Mouse (Mus musculus) kidney, embryonic 14.5 days (tissue): ENCODE measurements around the gene Hfe2. TPM values are rescaled to one million over a fixed set of nuclear protein-coding genes. Genes with fewer than 3 reads are reported as not detected.
A peak's percentile ranks its signal among the peaks of the same experiment; 100 is the strongest.

Source experiments
- ATAC-seq: fragments of 200-750 bp; cut with Nextera tagmentation; 2 replicates; pipeline ENCODE4 v1.8.0; 2017; ENCODE audit warnings: moderate number of reproducible peaks, mild to moderate bottlenecking, moderate TSS enrichment, moderate library complexity; ENCODE audit not compliant: low FRiP score, low TSS enrichment
- H3K27ac ChIP-seq: fragments of 300-500 bp; sonication (generic); 2 replicates; pipeline ENCODE4 v1.5.1; 2014; ENCODE audit warnings: low read depth, mild to moderate bottlenecking, low read length, moderate library complexity, mixed read lengths
- H3K27me3 ChIP-seq: fragments of 300-500 bp; sonication (generic); 2 replicates; pipeline ENCODE4 v1.6.1; 2014; ENCODE audit warnings: mild to moderate bottlenecking, low read length; ENCODE audit not compliant: control insufficient read depth, insufficient read depth
- H3K36me3 ChIP-seq: fragments of 300-500 bp; sonication (generic); 2 replicates; pipeline ENCODE4 v1.6.1; 2014; ENCODE audit warnings: low read length, mixed read lengths; ENCODE audit not compliant: control insufficient read depth, insufficient read depth
- H3K4me1 ChIP-seq: fragments of 300-500 bp; sonication (generic); 2 replicates; pipeline ENCODE4 v1.6.1; 2014; ENCODE audit warnings: low read length, mixed read lengths; ENCODE audit not compliant: control insufficient read depth, insufficient read depth
- H3K4me2 ChIP-seq: fragments of 300-500 bp; sonication (generic); replicated peaks from 2 replicates; pipeline ENCODE4 v1.6.1; 2014; ENCODE audit warnings: low read depth, mild to moderate bottlenecking, low read length
- H3K4me3 ChIP-seq: fragments of 300-500 bp; sonication (generic); 2 replicates; pipeline ENCODE4 v1.5.1; 2014; ENCODE audit warnings: mild to moderate bottlenecking, low read length
- H3K9ac ChIP-seq: fragments of 300-500 bp; sonication (generic); 2 replicates; pipeline ENCODE4 v1.6.1; 2014; ENCODE audit warnings: low read depth, mild to moderate bottlenecking, low read length, moderate library complexity
- H3K9me3 ChIP-seq: fragments of 300-500 bp; sonication (generic); 2 replicates; pipeline ENCODE4 v1.6.1; 2016; ENCODE audit warnings: low read length; ENCODE audit not compliant: control insufficient read depth
- WGBS: fragments of 180-500 bp; shearing (Covaris S2); extraction: QIAGEN DNeasy Blood & Tissue Kit; methylation state at CpG from one replicate; pipeline ENCODE4 v1.1.7; 2014; 5-methylcytosine and 5-hydroxymethylcytosine counted together
- polyA plus RNA-seq: library from polyadenylated mRNA; unstranded; fragments of >200 nt; fragmentation: Nextera tagmentation; extraction: Ambion mirVana; gene quantifications from 2 replicates; pipeline ENCODE4 v1.2.1, GENCODE M21; 2014

The Hfe2 gene
- polyA plus RNA-seq, 1 experiment from 2014 or later, result 0.20 TPM

DNA sequence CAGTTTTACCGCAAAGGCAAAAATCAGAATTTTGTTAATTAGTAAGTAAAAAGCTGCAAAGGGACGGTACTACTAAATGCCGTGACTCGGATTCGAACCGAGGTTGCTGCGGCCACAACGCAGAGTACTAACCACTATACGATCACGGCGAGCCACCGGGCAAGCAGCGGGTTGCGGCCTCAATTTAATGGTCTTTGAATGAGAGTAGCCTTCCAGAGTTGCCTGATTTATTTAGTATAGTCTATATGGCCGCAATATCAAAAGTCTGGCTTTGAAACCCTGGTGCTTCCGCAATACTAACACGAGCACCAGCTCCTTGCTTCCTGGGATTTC is 24.7 kb upstream of the Hfe2 start:
- Histone ChIP-seq H3K27ac (peak overlapping the region; percentile 84), H3K9me3 (no peaks in the 10 kb centered on the region), H3K4me2 (peak overlapping the region; percentile 59), H3K4me1 (peaks cover 3% of the 10 kb centered on the region; the same call in 1 of the 2 replicates), H3K9ac (peak overlapping the region; percentile 73), H3K4me3 (peak overlapping the region; percentile 81), H3K36me3 (no peaks in the 10 kb centered on the region), H3K27me3 (no peaks in the 10 kb centered on the region)
- under 1% methylated on average over 17 of the region's 17 CpGs for WGBS
- ATAC-seq, result peak; percentile 67

DNA sequence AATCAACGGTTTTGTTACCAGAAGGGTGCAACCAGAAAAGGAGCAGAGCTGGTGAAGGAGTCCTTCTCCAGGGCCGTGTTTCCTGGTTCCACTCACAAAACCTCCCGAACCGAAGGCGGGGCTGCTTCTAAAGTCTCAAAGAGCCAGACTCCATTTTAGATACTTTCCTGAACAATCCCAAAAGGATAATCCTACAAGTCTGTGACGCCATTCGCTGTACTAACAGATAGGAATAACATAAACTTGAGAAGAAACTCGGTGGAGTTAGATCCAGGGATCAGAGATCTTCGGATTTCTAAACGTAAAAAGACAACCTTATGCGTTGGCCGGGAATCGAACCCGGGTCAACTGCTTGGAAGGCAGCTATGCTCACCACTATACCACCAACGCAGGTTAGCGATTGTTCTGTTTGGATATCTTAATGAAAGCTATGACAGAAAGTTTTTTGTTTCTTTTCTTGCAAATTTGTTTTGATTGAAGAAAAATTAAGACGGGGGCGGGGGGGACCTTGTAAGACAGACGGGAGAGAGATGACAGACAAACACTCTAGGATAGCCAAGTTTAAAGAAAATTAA is 24.2 kb upstream of the Hfe2 start:
- Histone ChIP-seq H3K4me3 (peak overlapping the region; percentile 81), H3K36me3 (no peaks in the 10 kb centered on the region), H3K4me1 (peaks cover 3% of the 10 kb centered on the region; the same call in 1 of the 2 replicates), H3K27ac (peak overlapping the region; percentile 84), H3K9ac (peak overlapping the region; percentile 73), H3K4me2 (peak overlapping the region; percentile 62), H3K27me3 (no peaks in the 10 kb centered on the region), H3K9me3 (no peaks in the 10 kb centered on the region)
- under 1% methylated on average over 19 of the region's 19 CpGs for WGBS
- peak; percentile 76 for ATAC-seq

DNA sequence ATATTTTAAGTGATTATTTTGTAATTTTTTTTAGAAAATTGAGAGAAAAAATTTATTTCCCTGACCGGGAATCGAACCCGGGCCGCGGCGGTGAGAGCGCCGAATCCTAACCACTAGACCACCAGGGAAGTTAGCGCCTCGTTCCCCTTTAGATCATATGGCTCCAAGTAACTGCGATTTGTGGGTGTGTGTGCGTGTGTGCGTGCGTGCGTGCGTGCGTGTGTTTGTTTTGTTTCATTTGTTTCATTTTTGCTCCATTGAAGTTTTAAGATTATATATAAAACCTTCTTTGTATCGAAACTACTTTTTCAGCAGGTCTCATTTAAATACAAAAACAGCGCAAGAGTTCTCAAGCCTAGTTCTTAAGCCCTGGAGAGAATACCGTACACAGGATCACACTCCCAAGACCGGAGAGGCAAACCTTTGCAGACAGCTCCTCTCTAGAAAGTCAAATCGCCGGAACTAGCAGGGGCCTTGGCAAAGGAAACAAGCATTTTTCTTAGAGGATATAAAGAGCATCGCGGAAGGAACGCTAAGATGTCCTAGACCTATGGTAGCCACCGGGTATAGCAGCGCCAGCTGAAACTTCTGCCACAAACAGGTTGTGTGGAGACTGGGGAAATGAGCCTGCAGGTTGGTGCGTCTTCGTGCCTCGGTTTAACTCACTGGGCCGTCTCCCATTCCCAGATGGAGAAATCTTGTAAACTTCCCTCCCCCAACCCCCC is 23.4 kb upstream of the Hfe2 start:
- WGBS, result under 1% methylated on average over 32 of the region's 32 CpGs
- H3K9ac ChIP-seq, result peak overlapping the region; percentile 65
- H3K27me3 ChIP-seq, result no peaks in the 10 kb centered on the region
- H3K4me1 ChIP-seq, result peaks cover 3% of the 10 kb centered on the region; the same call in 1 of the 2 replicates
- no peaks in the 10 kb centered on the region for H3K36me3 ChIP-seq
- peak overlapping the region; percentile 92 for H3K4me2 ChIP-seq
- peak overlapping the region; percentile 81 for H3K4me3 ChIP-seq
- no peaks in the 10 kb centered on the region for H3K9me3 ChIP-seq
- H3K27ac ChIP-seq, result peak overlapping the region; percentile 84
- ATAC-seq, result peak; percentile 69

DNA sequence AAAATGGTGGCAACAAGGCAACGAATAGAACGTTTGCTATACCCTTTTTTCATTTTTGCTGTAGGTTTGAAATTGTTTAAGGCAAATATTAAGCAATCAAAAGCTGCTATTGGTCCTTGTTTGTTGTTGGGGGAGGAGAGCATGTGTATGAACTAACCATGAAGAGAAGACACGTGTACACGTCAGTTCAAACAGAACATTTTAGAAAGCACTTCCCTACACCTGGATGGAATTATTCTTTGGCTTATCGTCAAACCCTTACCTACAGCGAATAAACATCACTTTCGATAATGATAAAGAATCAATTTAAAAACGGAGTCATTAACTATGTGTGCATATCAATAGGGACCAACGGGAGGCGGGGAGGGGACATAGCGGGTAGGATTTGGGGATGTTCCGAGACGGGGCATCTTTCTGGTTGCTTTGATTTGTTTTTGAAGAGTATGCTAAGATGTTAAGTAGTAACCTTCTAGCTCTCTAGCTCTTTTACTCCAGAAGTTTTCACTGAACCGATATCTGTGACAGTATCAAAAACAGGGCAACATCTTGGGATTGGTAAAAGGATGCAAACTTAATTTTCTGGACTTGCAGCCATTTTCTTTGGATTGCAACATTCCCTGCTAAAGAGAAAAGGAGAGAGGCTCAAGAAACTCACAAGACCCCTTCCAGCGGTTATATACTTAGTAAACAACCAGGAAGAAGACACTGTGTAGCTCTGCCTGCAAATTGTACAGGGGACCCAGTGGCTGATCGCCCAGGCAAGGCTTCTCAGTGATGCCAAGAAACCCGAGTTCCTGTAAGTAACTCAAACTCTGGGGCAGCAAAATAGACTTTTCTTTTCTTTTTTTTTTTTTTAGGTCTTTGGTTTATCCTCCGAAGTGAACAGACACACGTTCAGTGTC is 22.5 kb upstream of the Hfe2 start:
- ATAC-seq, result no peak
- Histone ChIP-seq H3K9me3 (no peaks in the 10 kb centered on the region), H3K27ac (peak overlapping the region; percentile 48), H3K4me2 (peak overlapping the region; percentile 92), H3K27me3 (no peaks in the 10 kb centered on the region), H3K9ac (peak overlapping the region; percentile 65), H3K4me1 (peaks cover 3% of the 10 kb centered on the region; the same call in 1 of the 2 replicates), H3K4me3 (peak overlapping the region; percentile 81), H3K36me3 (no peaks in the 10 kb centered on the region)
- WGBS, result under 1% methylated on average over 19 of the region's 19 CpGs

DNA sequence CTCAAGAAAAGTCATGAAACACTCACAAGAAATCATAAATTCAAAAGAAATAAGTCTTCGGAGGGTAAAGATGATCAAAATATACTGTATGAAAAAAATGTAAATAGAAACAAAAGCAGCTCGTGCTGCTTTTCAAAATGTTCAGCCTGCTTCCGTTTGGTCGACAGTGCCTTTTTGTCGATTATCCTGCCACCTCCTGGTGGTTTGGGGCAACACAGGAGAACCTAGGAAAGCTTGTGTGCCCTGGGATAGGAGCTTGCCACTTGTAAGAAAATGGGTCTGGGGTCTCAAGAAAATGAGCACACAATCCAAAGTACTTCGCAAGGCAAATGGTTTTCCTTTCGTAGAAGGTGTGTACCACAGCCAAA is 21.9 kb upstream of the Hfe2 start:
- H3K27ac ChIP-seq, result no peak overlapping the region
- no peaks in the 10 kb centered on the region for H3K27me3 ChIP-seq
- peak overlapping the region; percentile 81 for H3K4me3 ChIP-seq
- peak overlapping the region; percentile 65; the same call in 1 of the 2 replicates for H3K9ac ChIP-seq
- WGBS, result 1% methylated on average over 7 of the region's 7 CpGs
- H3K4me1 ChIP-seq, result peaks cover 3% of the 10 kb centered on the region; the same call in 1 of the 2 replicates
- no peaks in the 10 kb centered on the region for H3K36me3 ChIP-seq
- ATAC-seq, result no peak
- peak overlapping the region; percentile 92 for H3K4me2 ChIP-seq
- H3K9me3 ChIP-seq, result no peaks in the 10 kb centered on the region

DNA sequence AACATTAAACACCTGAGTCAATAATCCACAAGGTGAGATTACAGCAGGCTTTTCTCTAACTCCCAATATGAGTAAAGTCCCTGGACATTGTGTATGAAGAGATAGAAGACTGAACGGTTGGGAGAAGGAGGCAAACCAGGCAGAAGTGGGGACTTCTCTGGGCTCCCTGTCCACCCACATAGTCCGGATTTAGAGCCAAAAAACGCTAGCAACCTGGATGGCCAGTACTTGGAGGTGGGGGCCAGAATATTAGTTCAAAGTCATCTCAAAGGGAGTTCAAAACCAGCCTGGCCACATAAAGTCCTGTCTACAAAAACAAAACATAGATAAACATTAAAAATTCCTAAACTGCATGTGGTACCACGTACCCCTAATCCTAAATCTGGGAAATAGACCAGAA is 21.0 kb upstream of the Hfe2 start:
- Histone ChIP-seq H3K9ac (no peak overlapping the region), H3K4me3 (no peak overlapping the region), H3K27ac (no peak overlapping the region), H3K27me3 (no peaks in the 10 kb centered on the region), H3K9me3 (no peaks in the 10 kb centered on the region), H3K4me2 (no peak overlapping the region), H3K36me3 (no peaks in the 10 kb centered on the region), H3K4me1 (peaks cover 3% of the 10 kb centered on the region; the same call in 1 of the 2 replicates)
- WGBS, result 75% methylated on average over 4 of the region's 4 CpGs
- no peak for ATAC-seq

DNA sequence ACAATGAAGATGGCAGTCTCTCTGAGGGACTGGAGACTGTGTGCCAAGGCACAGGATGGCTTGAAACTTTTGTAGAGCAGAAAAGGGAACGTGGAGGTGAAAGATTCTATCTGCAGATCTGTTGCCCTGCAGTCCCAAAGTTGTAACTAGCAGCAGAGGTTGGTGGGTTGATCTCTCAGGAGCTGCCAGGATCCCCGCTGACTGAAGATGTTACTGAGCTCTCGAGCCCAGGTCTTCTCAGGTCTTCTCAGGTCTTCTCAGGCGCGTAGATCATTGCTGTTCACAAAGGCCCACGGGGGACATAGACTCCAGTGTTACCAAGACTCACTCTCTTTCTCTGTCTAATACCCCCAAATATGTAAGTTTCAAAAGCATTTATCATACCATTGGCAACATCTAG is 20.0 kb upstream of the Hfe2 start:
- Histone ChIP-seq H3K4me3 (no peak overlapping the region), H3K27ac (no peak overlapping the region), H3K27me3 (no peaks in the 10 kb centered on the region), H3K36me3 (no peaks in the 10 kb centered on the region), H3K9ac (no peak overlapping the region), H3K4me2 (no peak overlapping the region), H3K9me3 (no peaks in the 10 kb centered on the region), H3K4me1 (peaks cover 3% of the 10 kb centered on the region; the same call in 1 of the 2 replicates)
- ATAC-seq, result no peak
- WGBS, result 95% methylated on average over 6 of the region's 6 CpGs

DNA sequence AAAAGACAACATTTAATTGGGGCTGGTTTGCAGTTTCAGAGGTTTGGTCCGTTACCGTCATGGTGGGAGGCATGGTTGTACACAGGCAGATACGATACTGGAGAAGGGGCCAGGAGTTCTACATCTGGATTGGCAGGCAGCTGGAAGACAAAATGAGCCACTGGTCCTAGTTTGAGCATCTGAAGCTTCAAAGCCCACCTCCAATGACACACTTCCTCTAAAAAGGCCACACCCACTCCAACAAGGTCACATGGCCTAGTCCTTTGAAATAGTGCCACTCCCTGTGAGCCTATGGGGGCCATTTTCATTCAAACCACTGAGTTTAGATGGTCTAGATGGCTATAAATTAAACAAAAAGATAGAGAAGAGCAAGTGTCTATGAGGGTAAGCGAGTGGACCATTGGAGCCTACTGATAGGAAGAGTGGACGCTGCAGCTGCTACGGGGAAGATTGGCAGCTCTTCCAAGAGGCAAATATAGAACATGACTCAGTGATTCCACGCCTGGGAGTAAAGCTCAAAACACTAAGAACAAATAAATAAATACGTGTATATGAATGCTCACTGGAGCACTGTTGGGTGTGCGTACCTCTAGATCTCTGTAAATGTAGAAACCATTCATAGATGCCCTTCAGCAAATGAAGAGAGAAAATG is 18.4 kb upstream of the Hfe2 start:
- ATAC-seq, result no peak
- no peaks in the 10 kb centered on the region for H3K36me3 ChIP-seq
- peaks cover 3% of the 10 kb centered on the region; the same call in 1 of the 2 replicates for H3K4me1 ChIP-seq
- no peak overlapping the region for H3K9ac ChIP-seq
- WGBS, result 94% methylated on average over 9 of the region's 9 CpGs
- no peaks in the 10 kb centered on the region for H3K9me3 ChIP-seq
- H3K4me3 ChIP-seq, result no peak overlapping the region
- no peak overlapping the region for H3K27ac ChIP-seq
- H3K27me3 ChIP-seq, result no peaks in the 10 kb centered on the region
- H3K4me2 ChIP-seq, result no peak overlapping the region
